13 mouse cellular contexts compared by ENCODE assay signal in the genomic region with DNA sequence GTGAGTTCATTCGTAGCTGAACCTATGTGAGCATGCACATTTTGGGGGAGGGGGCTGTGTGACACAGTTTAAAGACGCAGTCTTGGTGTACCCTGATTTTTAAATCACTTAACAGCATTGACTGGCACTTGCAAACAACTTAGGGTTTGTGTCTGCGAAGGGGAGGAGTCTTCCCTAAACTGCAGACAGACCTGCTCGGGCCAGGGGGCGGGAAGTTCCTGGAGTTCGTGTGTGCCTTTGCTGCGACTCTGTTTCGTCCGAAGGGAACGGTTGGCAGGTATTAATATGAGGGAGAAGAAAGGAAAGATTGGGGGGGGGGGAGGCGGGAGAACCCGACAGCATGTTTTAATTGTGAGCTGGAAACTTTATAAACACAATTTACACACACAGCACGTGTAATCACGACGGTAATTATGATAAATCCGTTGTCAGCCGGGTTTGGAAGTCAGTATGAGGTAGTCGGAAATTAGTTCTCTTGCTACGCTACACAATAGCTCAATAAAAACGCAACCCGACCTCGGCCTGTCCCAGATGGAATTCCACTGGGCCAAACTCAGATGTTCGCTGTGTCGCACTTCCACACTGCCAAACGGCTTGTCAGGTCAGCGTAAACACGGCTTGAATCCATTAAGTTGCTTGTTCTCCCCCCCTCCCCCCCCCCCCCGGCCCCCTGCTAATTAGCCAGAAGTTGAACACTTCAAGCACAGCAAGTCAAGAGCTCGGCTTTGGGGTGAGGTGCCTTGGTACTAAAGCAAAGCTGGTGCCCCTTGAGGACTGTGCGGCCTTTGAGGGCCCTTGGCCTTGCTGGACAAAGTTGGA. TPM values are rescaled to one million over a fixed set of nuclear protein-coding genes. Genes with fewer than 3 reads are reported as not detected.
DNase-seq lines count a peak whose midpoint lies in the region; TF ChIP-seq lines count a peak whose summit lies in the region.
"Had no signal": no experiment of that assay in that cellular context is flagged by ENCODE, and none has a peak within 500 bp of the region (broad histone marks: within the 10 kb centered on the region; RNA-seq: fewer than 3 reads in every experiment).

No protein-coding gene starts in this region.

- TF ChIP-seq POLR2A in kidney, adult 2 months (IDR thresholded peaks at IDR 0.05; ENCODE audit: low read depth, low read length) = no peak
- TF ChIP-seq POLR2A in testis, adult 2 months (IDR thresholded peaks at IDR 0.05; ENCODE audit: control insufficient read depth, low read depth, low read length) = no peak

- H3K36me3 ChIP-seq in kidney, adult 2 months (ENCODE audit: control insufficient read depth, insufficient read depth, low read length) = no peaks in the 10 kb centered on the region
- no peaks in the 10 kb centered on the region for H3K36me3 ChIP-seq in testis, adult 2 months (ENCODE audit: control insufficient read depth, insufficient read depth, low read length)
- no peaks in the 10 kb centered on the region for H3K36me3 ChIP-seq in limb, embryonic 10.5 days

- H3K4me1 ChIP-seq in kidney, adult 2 months (ENCODE audit: control insufficient read depth, insufficient read depth, low read length) = no peaks in the 10 kb centered on the region
- peaks cover 26% of the 10 kb centered on the region for H3K4me1 ChIP-seq in testis, adult 2 months (ENCODE audit: control insufficient read depth, insufficient read depth, low read length)
- peaks cover 83% of the 10 kb centered on the region for H3K4me1 ChIP-seq in limb, embryonic 10.5 days

- WGBS in kidney, adult 2 months = 45% methylated on average over 30 of the region's 30 CpGs
- WGBS in limb, embryonic 10.5 days = 13% methylated on average over 30 of the region's 30 CpGs

- H3K4me3 ChIP-seq in kidney, adult 2 months (ENCODE audit: insufficient read depth, low read depth, low read length) = no peak overlapping the region
- peak overlapping the region; percentile 74 for H3K4me3 ChIP-seq in testis, adult 2 months (ENCODE audit: control insufficient read depth, low read depth, low read length)
- peak overlapping the region; percentile 39 for H3K4me3 ChIP-seq in limb, embryonic 10.5 days

- H3K9me3 ChIP-seq in limb, embryonic 10.5 days (replicated peaks) = no peaks in the 10 kb centered on the region

- no peak for TF ChIP-seq CTCF in kidney, adult 2 months (conservative IDR thresholded peaks at IDR 0.05; ENCODE audit: insufficient read depth, insufficient read length, low read depth, low read length)
- no peak for TF ChIP-seq CTCF in testis, adult 2 months (IDR thresholded peaks at IDR 0.05; ENCODE audit: control insufficient read depth, insufficient read depth, insufficient replicate concordance, low read depth, low read length)

- H3K27me3 ChIP-seq in kidney, adult 2 months (replicated peaks; ENCODE audit: control insufficient read depth, insufficient read depth, low read length) = no peaks in the 10 kb centered on the region
- no peaks in the 10 kb centered on the region for H3K27me3 ChIP-seq in testis, adult 2 months (ENCODE audit: control insufficient read depth, insufficient read depth, low read length)
- H3K27me3 ChIP-seq in limb, embryonic 10.5 days (ENCODE audit: low read depth, poor library complexity, severe bottlenecking) = no peaks in the 10 kb centered on the region

- peak overlapping the region; percentile 41; the same call in 1 of the 2 replicates for H3K27ac ChIP-seq in kidney, adult 2 months (ENCODE audit: insufficient read depth, low read depth, low read length)
- H3K27ac ChIP-seq in testis, adult 2 months (ENCODE audit: control insufficient read depth, insufficient read depth, low read depth, low read length) = no peak overlapping the region
- peak overlapping the region; percentile 83 for H3K27ac ChIP-seq in limb, embryonic 10.5 days

- no peak for DNase-seq in kidney, adult 2 months
- no peak for DNase-seq in kidney, adult 8-10 months
- no peak for DNase-seq in testis, postnatal 14 days (ENCODE audit: low spot score)
- DNase-seq in limb, embryonic 10.5 days (ENCODE audit: low spot score) = peak; percentile 69
- DNase-seq in frontal cortex, postnatal 25 days (ENCODE audit: low spot score in 2 of 2) = no peak
- no peak for DNase-seq in B cell, adult 2 months
- no peak for DNase-seq in adrenal gland, postnatal 36 days
- DNase-seq: cerebellum, adult 9-10 months; gastrocnemius, postnatal 25 days; thymus, postnatal 36 days had no signal

RNA-seq across cellular contexts. Expression of a gene that starts 47.2 kb away (rescaled TPM):
- 0.75 and 1.2 TPM in 2 replicates for polyA plus RNA-seq in kidney, adult 2 months (2012; rRNA removed)
- not detected in 2 replicates for polyA plus RNA-seq in testis, adult 2 months (2012; rRNA removed)
- polyA plus RNA-seq in limb, embryonic 10.5 days (2016; fragmentation: Nextera tagmentation; extraction: Ambion mirVana) = 0.13 and 0.15 TPM in 2 replicates
- under 1 TPM; 0.16 to 0.40 TPM for total RNA-seq in adrenal gland, postnatal 36 days (2021)
- total RNA-seq: gastrocnemius, postnatal 25 days had no signal

RNA-seq across cellular contexts. Expression of a gene that starts 59.0 kb away (rescaled TPM):
- 5.8 and 7.4 TPM in 2 replicates for polyA plus RNA-seq in kidney, adult 2 months (2012; rRNA removed)
- polyA plus RNA-seq in testis, adult 2 months (2012; rRNA removed) = 0.20 and 0.22 TPM in 2 replicates
- polyA plus RNA-seq in limb, embryonic 10.5 days (2016; fragmentation: Nextera tagmentation; extraction: Ambion mirVana) = 2.3 and 3.3 TPM in 2 replicates
- total RNA-seq in adrenal gland, postnatal 36 days (2021) = 1 to 10 TPM; 4.9 to 8.3 TPM
- total RNA-seq: CH12.LX; monocyte, adult 5-6 weeks had no signal
